In the genomic region with DNA sequence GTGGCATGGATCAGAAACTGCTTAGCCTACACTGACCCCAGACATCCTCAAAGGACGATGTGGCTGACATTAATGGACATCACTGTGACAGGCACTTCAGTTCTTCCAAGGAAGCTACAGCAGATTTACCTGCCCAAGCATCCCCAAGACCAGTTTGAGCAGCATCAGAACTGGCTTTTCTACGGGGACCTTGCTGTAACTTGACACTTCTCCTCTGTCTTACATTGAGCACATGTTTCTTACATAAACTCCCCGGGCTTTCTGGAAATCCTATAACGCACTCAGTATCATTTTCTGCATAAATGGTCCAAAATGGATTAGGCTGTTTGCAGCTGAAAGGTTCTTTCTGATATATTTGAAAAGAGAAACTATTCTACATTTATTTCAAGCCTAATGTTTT, we compare ENCODE assay signal across 28 mouse cellular contexts.
DNase-seq lines count a peak whose midpoint lies in the region; ATAC-seq and TF ChIP-seq lines count a peak whose summit lies in the region.
"Had no signal": no experiment of that assay in that cellular context is flagged by ENCODE, and none has a peak within 500 bp of the region (broad histone marks: within the 10 kb centered on the region; RNA-seq: fewer than 3 reads in every experiment).

No protein-coding gene starts in this region.

- no peaks in the 10 kb centered on the region for H3K36me3 ChIP-seq in embryonic facial prominence, embryonic 14.5 days (ENCODE audit: control insufficient read depth, insufficient read depth, low read length)
- no peaks in the 10 kb centered on the region for H3K36me3 ChIP-seq in limb, embryonic 14.5 days (ENCODE audit: control insufficient read depth, insufficient read depth, low read length)
- H3K36me3 ChIP-seq in midbrain, embryonic 15.5 days (replicated peaks): no peaks in the 10 kb centered on the region
- H3K36me3 ChIP-seq: embryonic facial prominence, embryonic 12.5 days; heart, embryonic 10.5 days; heart, embryonic 13.5 days had no signal

- H3K27ac ChIP-seq in embryonic facial prominence, embryonic 14.5 days (replicated peaks; ENCODE audit: low read depth, low read length): no peak overlapping the region
- no peak overlapping the region for H3K27ac ChIP-seq in limb, embryonic 14.5 days (replicated peaks; ENCODE audit: low read depth, low read length)
- no peak overlapping the region for H3K27ac ChIP-seq in midbrain, embryonic 15.5 days
- H3K27ac ChIP-seq: embryonic facial prominence, embryonic 12.5 days; forebrain, embryonic 13.5 days; gastrocnemius, adult 2 months; heart, adult 2 months; heart, embryonic 10.5 days; heart, embryonic 13.5 days; hindbrain, embryonic 14.5 days; hindbrain, postnatal 0 days had no signal

- no peaks in the 10 kb centered on the region for H3K9me3 ChIP-seq in embryonic facial prominence, embryonic 14.5 days (ENCODE audit: control insufficient read depth, low read length)
- H3K9me3 ChIP-seq in limb, embryonic 14.5 days (ENCODE audit: control insufficient read depth, low read length): no peaks in the 10 kb centered on the region
- H3K9me3 ChIP-seq in midbrain, embryonic 15.5 days: no peaks in the 10 kb centered on the region
- H3K9me3 ChIP-seq: embryonic facial prominence, embryonic 12.5 days; forebrain, embryonic 13.5 days; heart, embryonic 10.5 days; heart, embryonic 13.5 days had no signal

- no peak overlapping the region for H3K4me3 ChIP-seq in embryonic facial prominence, embryonic 14.5 days (ENCODE audit: low read depth, low read length)
- no peak overlapping the region for H3K4me3 ChIP-seq in limb, embryonic 14.5 days (replicated peaks; ENCODE audit: low read length)
- no peak overlapping the region for H3K4me3 ChIP-seq in midbrain, embryonic 15.5 days
- H3K4me3 ChIP-seq: embryonic facial prominence, embryonic 12.5 days; erythroblast, embryonic 14.5 days; forebrain, embryonic 13.5 days; gastrocnemius, adult 2 months; heart, adult 2 months; heart, embryonic 10.5 days; heart, embryonic 13.5 days had no signal

- no peaks in the 10 kb centered on the region for H3K27me3 ChIP-seq in embryonic facial prominence, embryonic 14.5 days (replicated peaks; ENCODE audit: control insufficient read depth, insufficient read depth, low read length)
- H3K27me3 ChIP-seq in limb, embryonic 14.5 days (ENCODE audit: control insufficient read depth, insufficient read depth, low read length): no peaks in the 10 kb centered on the region
- no peaks in the 10 kb centered on the region for H3K27me3 ChIP-seq in midbrain, embryonic 15.5 days (replicated peaks)
- H3K27me3 ChIP-seq: embryonic facial prominence, embryonic 12.5 days; forebrain, embryonic 13.5 days; heart, embryonic 13.5 days had no signal

- intact Hi-C loops in left cerebral cortex, postnatal 25 days (cut with DNase I): no loop called here

- no peak overlapping the region for H3K9ac ChIP-seq in embryonic facial prominence, embryonic 14.5 days (ENCODE audit: low read depth, low read length)
- no peak overlapping the region for H3K9ac ChIP-seq in limb, embryonic 14.5 days (ENCODE audit: low read depth, low read length, severe bottlenecking)
- no peak overlapping the region for H3K9ac ChIP-seq in midbrain, embryonic 15.5 days
- H3K9ac ChIP-seq: embryonic facial prominence, embryonic 12.5 days; forebrain, embryonic 13.5 days; forebrain, postnatal 0 days; heart, embryonic 13.5 days; hindbrain, embryonic 14.5 days had no signal

- H3K4me2 ChIP-seq in embryonic facial prominence, embryonic 14.5 days (ENCODE audit: low read depth, low read length): no peak overlapping the region
- H3K4me2 ChIP-seq in limb, embryonic 14.5 days (replicated peaks; ENCODE audit: low read depth, low read length, severe bottlenecking): no peak overlapping the region
- no peak overlapping the region for H3K4me2 ChIP-seq in midbrain, embryonic 15.5 days
- H3K4me2 ChIP-seq: embryonic facial prominence, embryonic 12.5 days; forebrain, embryonic 13.5 days; heart, embryonic 13.5 days; hindbrain, embryonic 14.5 days had no signal

- peak; percentile 1 for DNase-seq in embryo, embryonic 10.5 days (ENCODE audit: low spot score)
- peak; percentile 17 for DNase-seq in embryo, embryonic 11 days
- peak; percentile 71 for DNase-seq in embryonic facial prominence, embryonic 14.5 days (ENCODE audit: low spot score)
- DNase-seq in limb, embryonic 14.5 days (ENCODE audit: low spot score): peak; percentile 9
- DNase-seq in left cerebral cortex, postnatal 25 days (ENCODE audit: low spot score in 2 of 2): no peak
- DNase-seq: adrenal gland, adult 2 months; adrenal gland, postnatal 14 days; cerebellum, adult 11 months; cerebellum, adult 2 months; cerebellum, adult 9-11 months; cerebellum, postnatal 25 days; forebrain, postnatal 0 days; gastrocnemius, adult 2 months; gastrocnemius, postnatal 14 days; heart, adult 2 months; heart, postnatal 14 days; heart, postnatal 4 days had no signal

- H3K4me1 ChIP-seq in embryonic facial prominence, embryonic 14.5 days (ENCODE audit: control insufficient read depth, insufficient read depth, low read length): no peaks in the 10 kb centered on the region
- no peaks in the 10 kb centered on the region for H3K4me1 ChIP-seq in limb, embryonic 14.5 days (ENCODE audit: control insufficient read depth, insufficient read depth, low read length)
- no peaks in the 10 kb centered on the region for H3K4me1 ChIP-seq in midbrain, embryonic 15.5 days
- H3K4me1 ChIP-seq: forebrain, embryonic 13.5 days; heart, embryonic 10.5 days; heart, embryonic 13.5 days had no signal

- TF ChIP-seq POLR2A in limb, embryonic 14.5 days (IDR thresholded peaks at IDR 0.05; ENCODE audit: borderline replicate concordance, extremely low read depth, insufficient read depth, insufficient read length): no peak

- peak; percentile 62; the same call in 1 of the 2 replicates for ATAC-seq in embryonic facial prominence, embryonic 14.5 days (ENCODE audit: low read depth)
- ATAC-seq in limb, embryonic 14.5 days (ENCODE audit: low FRiP score, low read depth): no peak
- ATAC-seq in midbrain, embryonic 15.5 days (replicated peaks): no peak
- ATAC-seq: CD4-positive, CD25-positive, alpha-beta regulatory T cell, adult 4 months; forebrain, embryonic 13.5 days; forebrain, postnatal 0 days; hindbrain, postnatal 0 days; inflammation-experienced regulatory T-cells, adult 6 months; intestine, embryonic 16.5 days had no signal

- 20% methylated on average over 4 of the region's 4 CpGs for WGBS in embryonic facial prominence, embryonic 14.5 days
- 38% methylated on average over 4 of the region's 4 CpGs for WGBS in limb, embryonic 14.5 days
- WGBS in midbrain, embryonic 15.5 days: 75% methylated on average over 4 of the region's 4 CpGs

Comparison
In these comparisons a context has a peak if more than half of its experiments do, and no peak if none do; other contexts are left out.
1. DNase-seq: peak in embryo, embryonic 10.5 days (single experiment), embryo, embryonic 11 days (single experiment), embryonic facial prominence, embryonic 14.5 days (single experiment) and limb, embryonic 14.5 days (single experiment); none in left cerebral cortex, postnatal 25 days (0 of 2).